Mouse (Mus musculus): Measurements from ENCODE around the gene Cib1. TPM values are rescaled to one million over a fixed set of nuclear protein-coding genes. Genes with fewer than 3 reads are reported as not detected.

The Cib1 gene
- total and polyA plus RNA-seq, 2 experiments from 2014 or later: 33.5 to 49.9 TPM

DNA sequence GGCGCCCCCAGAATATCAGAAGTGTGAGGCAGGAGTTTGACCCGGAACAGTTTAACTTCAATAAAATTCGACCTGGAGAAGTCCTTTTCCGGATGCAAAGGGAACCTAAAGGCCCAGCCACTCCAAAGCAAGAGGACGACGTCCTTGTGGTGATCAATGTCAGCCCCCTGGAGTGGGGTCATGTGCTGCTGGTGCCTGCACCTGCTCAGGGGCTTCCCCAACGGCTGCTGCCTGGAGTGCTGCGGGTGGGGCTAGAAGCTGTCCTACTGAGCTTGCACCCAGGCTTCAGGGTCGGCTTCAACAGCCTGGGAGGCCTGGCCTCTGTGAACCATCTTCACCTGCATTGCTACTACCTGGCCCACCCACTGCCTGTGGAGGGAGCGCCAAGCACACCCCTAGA lies 5.9 kb upstream of the Cib1 start:
- no peak overlapping the region for H3K27ac ChIP-seq
- H3K27me3 ChIP-seq (ENCODE audit: insufficient read depth, low read length): no peaks in the 10 kb centered on the region
- no peak overlapping the region for H3K4me3 ChIP-seq (ENCODE audit: low read length)
- H3K36me3 ChIP-seq (ENCODE audit: insufficient read depth, low read length): peaks cover 10% of the 10 kb centered on the region
- ATAC-seq: no peak
- no peaks in the 10 kb centered on the region for H3K4me1 ChIP-seq (ENCODE audit: insufficient read depth, low read length)
- WGBS: 91% methylated on average over 10 of the region's 10 CpGs
- no peak for TF ChIP-seq CTCF (IDR thresholded peaks at IDR 0.05; ENCODE audit: low read depth)
- DNase-seq (ENCODE audit: low spot score): no peak
- no peak overlapping the region for H3K9ac ChIP-seq (replicated peaks; ENCODE audit: low read length)
- no peak overlapping the region for H3K4me2 ChIP-seq (ENCODE audit: low read depth, low read length)
- no peaks in the 10 kb centered on the region for H3K9me3 ChIP-seq (ENCODE audit: low read length)

DNA sequence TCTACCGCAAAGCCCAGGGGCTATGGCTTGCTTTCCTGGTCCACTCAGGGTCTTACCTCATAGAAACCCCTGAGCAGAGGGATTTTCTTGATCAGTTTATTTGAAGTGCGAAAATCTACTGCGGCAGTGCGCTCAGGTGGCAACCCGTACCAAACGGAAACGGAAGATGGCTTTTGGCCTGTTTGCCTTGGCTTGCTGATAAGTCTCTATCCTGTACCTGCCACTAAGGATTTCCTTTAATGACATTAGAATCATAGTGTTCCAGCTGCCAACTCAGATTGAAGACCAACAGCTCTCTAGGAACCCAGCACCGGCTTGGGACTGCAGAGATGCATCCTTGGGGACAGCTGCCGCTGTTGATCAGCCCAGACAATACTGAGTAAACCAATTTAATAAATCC lies 1.2 kb upstream of the Cib1 start:
- WGBS: 73% methylated on average over 9 of the region's 9 CpGs
- ATAC-seq: no peak

DNA sequence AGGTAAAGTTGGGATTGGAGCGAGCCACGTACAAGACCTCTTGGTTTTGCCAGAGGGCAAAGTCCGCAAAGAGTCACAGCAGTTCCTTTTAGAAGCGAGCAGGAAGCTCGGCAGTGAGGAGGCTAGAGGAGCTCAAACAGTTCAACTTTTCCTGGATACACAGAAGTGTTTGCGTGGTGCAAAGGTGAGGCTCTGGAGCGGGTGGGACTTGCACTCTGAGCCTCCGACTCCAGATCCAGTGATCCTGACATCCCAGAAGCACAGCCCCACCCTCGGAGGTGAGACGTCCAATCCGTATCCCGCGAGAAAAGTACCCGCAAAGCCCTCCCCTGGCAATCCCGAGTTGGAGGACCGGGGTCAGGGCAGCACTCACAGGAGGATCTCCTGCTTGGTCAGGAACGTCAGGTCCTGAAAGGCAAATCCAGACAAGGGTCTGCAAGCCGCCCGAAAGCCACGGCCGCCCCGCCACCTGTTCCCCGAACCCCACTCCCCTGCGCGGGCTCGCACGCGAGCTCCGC lies 583 bp downstream of the Cib1 start:
- H3K4me3 ChIP-seq (ENCODE audit: low read length): peak overlapping the region; percentile 85
- peak overlapping the region; percentile 65 for H3K9ac ChIP-seq (replicated peaks; ENCODE audit: low read length)
- H3K36me3 ChIP-seq (ENCODE audit: insufficient read depth, low read length): peaks cover 11% of the 10 kb centered on the region
- H3K4me1 ChIP-seq (ENCODE audit: insufficient read depth, low read length): no peaks in the 10 kb centered on the region
- DNase-seq (ENCODE audit: low spot score) (no peak), ATAC-seq (peak; percentile 34)
- TF ChIP-seq CTCF (IDR thresholded peaks at IDR 0.05; ENCODE audit: low read depth): no peak
- peak overlapping the region; percentile 61; the same call in 1 of the 2 replicates for H3K27ac ChIP-seq
- H3K27me3 ChIP-seq (ENCODE audit: insufficient read depth, low read length): no peaks in the 10 kb centered on the region
- H3K4me2 ChIP-seq (ENCODE audit: low read depth, low read length): peak overlapping the region; percentile 81
- no peaks in the 10 kb centered on the region for H3K9me3 ChIP-seq (ENCODE audit: low read length)
- WGBS: 2% methylated on average over 29 of the region's 29 CpGs

More for the DNA sequence above, 1.2 kb upstream of the Cib1 start:
- Histone ChIP-seq H3K4me1 (ENCODE audit: insufficient read depth, low read length) (no peaks in the 10 kb centered on the region), H3K27ac (no peak overlapping the region), H3K36me3 (ENCODE audit: insufficient read depth, low read length) (peaks cover 3% of the 10 kb centered on the region; the same call in 1 of the 2 replicates), H3K9ac (replicated peaks; ENCODE audit: low read length) (no peak overlapping the region), H3K27me3 (ENCODE audit: insufficient read depth, low read length) (no peaks in the 10 kb centered on the region), H3K4me2 (ENCODE audit: low read depth, low read length) (peak overlapping the region; percentile 81; the same call in 1 of the 2 replicates), H3K4me3 (ENCODE audit: low read length) (no peak overlapping the region), H3K9me3 (ENCODE audit: low read length) (no peaks in the 10 kb centered on the region)
- TF ChIP-seq CTCF (IDR thresholded peaks at IDR 0.05; ENCODE audit: low read depth): no peak
- DNase-seq (ENCODE audit: low spot score): no peak

DNA sequence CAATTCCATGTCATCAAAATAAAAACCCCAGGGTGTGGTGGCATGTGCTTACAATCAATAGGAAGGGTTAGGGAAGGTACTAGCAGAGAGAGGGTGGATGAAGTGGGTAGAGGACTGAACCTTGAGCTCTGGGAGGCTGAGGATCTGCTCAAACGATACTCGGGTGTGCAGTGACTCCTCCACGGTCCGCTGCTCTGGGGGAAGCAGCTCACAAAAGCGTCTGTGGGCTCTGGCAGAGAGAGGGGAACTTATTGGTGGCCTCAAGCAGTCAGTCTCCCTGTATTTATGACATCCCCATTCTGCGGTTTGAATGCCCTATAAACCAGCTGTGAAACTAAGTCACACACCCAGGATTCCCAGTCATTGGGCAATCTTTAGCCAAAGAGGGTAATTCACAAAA lies 2.4 kb downstream of the Cib1 start:
- H3K9ac ChIP-seq (replicated peaks; ENCODE audit: low read length): no peak overlapping the region

DNA sequence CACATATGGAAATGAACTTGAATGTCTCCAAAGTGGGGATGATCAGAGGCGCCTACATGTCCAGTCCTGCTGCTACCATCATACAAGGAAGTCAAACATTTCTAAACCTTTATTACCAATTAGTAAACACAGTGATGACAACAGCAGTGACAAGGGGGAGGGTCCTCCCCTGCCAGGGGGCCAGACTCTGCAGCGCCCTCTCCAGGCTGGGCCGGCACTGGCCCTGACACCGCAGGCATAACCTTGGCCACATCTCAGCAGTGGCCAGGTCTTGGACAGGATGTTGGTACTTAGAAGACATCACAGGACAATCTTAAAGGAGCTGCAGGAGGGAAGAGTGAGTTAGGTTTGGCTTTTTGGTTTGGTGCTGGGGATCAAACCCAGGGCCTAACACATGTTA lies 5.5 kb downstream of the Cib1 start:
- Histone ChIP-seq H3K4me1 (ENCODE audit: insufficient read depth, low read length) (no peaks in the 10 kb centered on the region), H3K9me3 (ENCODE audit: low read length) (no peaks in the 10 kb centered on the region), H3K9ac (replicated peaks; ENCODE audit: low read length) (no peak overlapping the region), H3K36me3 (ENCODE audit: insufficient read depth, low read length) (peaks cover 39% of the 10 kb centered on the region), H3K4me3 (ENCODE audit: low read length) (no peak overlapping the region), H3K27me3 (ENCODE audit: insufficient read depth, low read length) (no peaks in the 10 kb centered on the region), H3K4me2 (ENCODE audit: low read depth, low read length) (no peak overlapping the region), H3K27ac (no peak overlapping the region)
- TF ChIP-seq CTCF (IDR thresholded peaks at IDR 0.05; ENCODE audit: low read depth): peak; percentile 28; the same call in 1 of the 2 replicates
- no peak for DNase-seq (ENCODE audit: low spot score)
- 96% methylated on average over 4 of the region's 4 CpGs for WGBS
- no peak for ATAC-seq

More for the DNA sequence above, 2.4 kb downstream of the Cib1 start:
- Histone ChIP-seq H3K27ac (no peak overlapping the region), H3K4me3 (ENCODE audit: low read length) (no peak overlapping the region), H3K27me3 (ENCODE audit: insufficient read depth, low read length) (no peaks in the 10 kb centered on the region), H3K4me1 (ENCODE audit: insufficient read depth, low read length) (no peaks in the 10 kb centered on the region), H3K4me2 (ENCODE audit: low read depth, low read length) (no peak overlapping the region), H3K9me3 (ENCODE audit: low read length) (no peaks in the 10 kb centered on the region), H3K36me3 (ENCODE audit: insufficient read depth, low read length) (peaks cover 22% of the 10 kb centered on the region)
- 53% methylated on average over 6 of the region's 6 CpGs for WGBS
- DNase-seq (ENCODE audit: low spot score) (no peak), ATAC-seq (no peak)
- no peak for TF ChIP-seq CTCF (IDR thresholded peaks at IDR 0.05; ENCODE audit: low read depth)

DNA sequence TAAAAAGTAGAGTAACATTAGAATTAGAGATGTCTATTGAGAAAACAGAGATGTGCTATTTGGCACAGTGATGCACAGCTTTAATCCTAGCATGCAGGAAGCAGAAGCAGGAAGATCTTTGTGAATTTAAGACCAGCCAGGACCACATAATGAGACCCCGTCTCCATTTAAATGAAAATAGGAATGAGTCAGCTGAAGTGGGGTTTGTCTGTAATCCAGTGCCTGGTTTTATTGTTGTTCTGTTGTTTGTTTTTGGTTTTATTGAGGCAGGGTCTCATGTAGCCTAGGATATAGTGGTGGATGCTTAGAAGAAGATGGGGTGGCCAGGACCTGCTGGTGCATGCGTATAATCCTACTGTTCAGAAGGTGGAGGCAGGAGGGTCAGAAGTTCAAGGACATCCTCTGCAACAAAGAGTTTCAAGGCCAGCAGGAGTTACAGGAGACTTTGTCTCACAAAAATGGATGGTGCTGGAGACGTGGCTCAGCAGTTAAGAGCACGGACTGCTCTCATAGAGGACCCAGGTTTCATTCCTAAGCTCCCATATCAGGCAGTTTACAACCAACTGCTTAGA lies 11.3 kb downstream of the Cib1 start:
- no peak overlapping the region for H3K4me2 ChIP-seq (ENCODE audit: low read depth, low read length)

DNA sequence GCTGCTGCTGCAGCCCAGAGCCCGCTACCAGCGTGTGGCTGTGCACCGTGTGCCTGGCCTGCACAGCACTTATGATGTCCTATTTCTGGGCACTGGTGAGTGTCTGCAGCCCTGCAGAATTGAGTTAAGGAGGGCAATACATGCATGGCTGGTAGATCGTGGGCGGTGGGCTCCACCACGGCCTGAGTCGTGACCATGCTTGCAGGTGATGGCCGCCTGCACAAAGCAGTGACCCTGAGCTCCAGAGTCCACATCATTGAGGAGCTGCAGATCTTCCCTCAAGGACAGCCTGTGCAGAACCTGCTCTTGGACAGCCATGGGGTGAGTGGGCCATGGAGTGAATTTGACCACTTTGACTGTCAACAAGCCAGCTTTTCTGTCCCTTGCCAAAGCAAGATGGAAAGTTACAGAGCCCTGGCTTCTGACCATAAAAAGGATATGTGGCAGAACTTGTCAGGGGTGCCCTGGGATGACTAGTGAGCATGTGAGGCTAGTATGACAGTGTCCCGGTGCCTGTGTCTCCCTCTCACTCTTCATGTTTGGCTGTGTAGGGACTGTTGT lies 12.3 kb downstream of the Cib1 start:
- H3K4me3 ChIP-seq (ENCODE audit: low read length): no peak overlapping the region
- H3K9ac ChIP-seq (replicated peaks; ENCODE audit: low read length): no peak overlapping the region
- no peak overlapping the region for H3K27ac ChIP-seq
- no peaks in the 10 kb centered on the region for H3K9me3 ChIP-seq (ENCODE audit: low read length)
- no peak for TF ChIP-seq CTCF (IDR thresholded peaks at IDR 0.05; ENCODE audit: low read depth)
- no peak overlapping the region for H3K4me2 ChIP-seq (ENCODE audit: low read depth, low read length)
- DNase-seq (ENCODE audit: low spot score): no peak
- no peaks in the 10 kb centered on the region for H3K27me3 ChIP-seq (ENCODE audit: insufficient read depth, low read length)
- 92% methylated on average over 9 of the region's 9 CpGs for WGBS
- no peaks in the 10 kb centered on the region for H3K4me1 ChIP-seq (ENCODE audit: insufficient read depth, low read length)
- ATAC-seq: no peak
- H3K36me3 ChIP-seq (ENCODE audit: insufficient read depth, low read length): peaks cover 53% of the 10 kb centered on the region

More for the DNA sequence above, 11.3 kb downstream of the Cib1 start:
- Histone ChIP-seq H3K9me3 (ENCODE audit: low read length) (no peaks in the 10 kb centered on the region), H3K27me3 (ENCODE audit: insufficient read depth, low read length) (no peaks in the 10 kb centered on the region), H3K4me1 (ENCODE audit: insufficient read depth, low read length) (no peaks in the 10 kb centered on the region), H3K9ac (replicated peaks; ENCODE audit: low read length) (no peak overlapping the region), H3K4me3 (ENCODE audit: low read length) (no peak overlapping the region), H3K36me3 (ENCODE audit: insufficient read depth, low read length) (peaks cover 58% of the 10 kb centered on the region), H3K27ac (no peak overlapping the region)
- no peak for ATAC-seq
- 89% methylated on average over 4 of the region's 4 CpGs for WGBS
- no peak for DNase-seq (ENCODE audit: low spot score)
- TF ChIP-seq CTCF (IDR thresholded peaks at IDR 0.05; ENCODE audit: low read depth): no peak

Measured in hindbrain, postnatal 0 days (tissue).